Mouse (Mus musculus): ENCODE results near the gene Galm.

Gene Galm

GRCm38 (mm10) chr17:80128476-80128990 lies 1.3 kb downstream of the Galm start:
- DNase-seq (ENCODE audit: extremely low read depth, insufficient read length, low spot score): no peak

- DNase-seq (ENCODE audit: extremely low read depth, insufficient read length, low spot score): no peak
Observed at GRCm38 (mm10) chr17:80129387-80129786, 2.1 kb downstream of the Galm start.

GRCm38 (mm10) chr17:80130718-80131430 lies 3.6 kb downstream of the Galm start:
- no peak for DNase-seq (ENCODE audit: extremely low read depth, insufficient read length, low spot score)

- no peak for DNase-seq (ENCODE audit: extremely low read depth, insufficient read length, low spot score)
Observed at GRCm38 (mm10) chr17:80131431-80131766, 4.1 kb downstream of the Galm start.

GRCm38 (mm10) chr17:80131838-80132237 lies 4.6 kb downstream of the Galm start:
- DNase-seq (ENCODE audit: extremely low read depth, insufficient read length, low spot score): no peak

GRCm38 (mm10) chr17:80132502-80132901 lies 5.2 kb downstream of the Galm start:
- DNase-seq (ENCODE audit: extremely low read depth, insufficient read length, low spot score): no peak

- no peak for DNase-seq (ENCODE audit: extremely low read depth, insufficient read length, low spot score)
Observed at GRCm38 (mm10) chr17:80138434-80139162, 11.3 kb downstream of the Galm start.

- no peak for DNase-seq (ENCODE audit: extremely low read depth, insufficient read length, low spot score)
Observed at GRCm38 (mm10) chr17:80139753-80140444, 12.6 kb downstream of the Galm start.

- no peak for DNase-seq (ENCODE audit: extremely low read depth, insufficient read length, low spot score)
Observed at GRCm38 (mm10) chr17:80143478-80144232, 16.4 kb downstream of the Galm start.

GRCm38 (mm10) chr17:80145210-80145609 lies 17.9 kb downstream of the Galm start:
- no peak for DNase-seq (ENCODE audit: extremely low read depth, insufficient read length, low spot score)

- no peak for DNase-seq (ENCODE audit: extremely low read depth, insufficient read length, low spot score)
Observed at GRCm38 (mm10) chr17:80145771-80146170, 18.5 kb downstream of the Galm start.

- no peak for DNase-seq (ENCODE audit: extremely low read depth, insufficient read length, low spot score)
Observed at GRCm38 (mm10) chr17:80148053-80148994, 21.1 kb downstream of the Galm start.

- peak; percentile 30 for DNase-seq (ENCODE audit: extremely low read depth, insufficient read length, low spot score)
Observed at GRCm38 (mm10) chr17:80148995-80149388, 21.7 kb downstream of the Galm start.

GRCm38 (mm10) chr17:80151353-80151752 lies 24.1 kb downstream of the Galm start:
- DNase-seq (ENCODE audit: extremely low read depth, insufficient read length, low spot score): no peak

- DNase-seq (ENCODE audit: extremely low read depth, insufficient read length, low spot score): no peak
Observed at GRCm38 (mm10) chr17:80152767-80153630, 25.7 kb downstream of the Galm start.

- no peak for DNase-seq (ENCODE audit: extremely low read depth, insufficient read length, low spot score)
Observed at GRCm38 (mm10) chr17:80153631-80154030, 26.4 kb downstream of the Galm start.

GRCm38 (mm10) chr17:80156905-80157304 lies 29.6 kb downstream of the Galm start:
- DNase-seq (ENCODE audit: extremely low read depth, insufficient read length, low spot score): no peak

- no peak for DNase-seq (ENCODE audit: extremely low read depth, insufficient read length, low spot score)
Observed at GRCm38 (mm10) chr17:80157489-80157888, 30.2 kb downstream of the Galm start.

- no peak for DNase-seq (ENCODE audit: extremely low read depth, insufficient read length, low spot score)
Observed at GRCm38 (mm10) chr17:80160454-80160853, 33.2 kb downstream of the Galm start.

Data from 3134 (cell line).